Mouse (Mus musculus): Measurements from ENCODE around the gene Slc2a8.
"Not testable (repeated sequence)": the region's sequence is repeated elsewhere in the genome, so short reads cannot be mapped to it uniquely, and the experiment has no call there.

The Slc2a8 gene

DNA sequence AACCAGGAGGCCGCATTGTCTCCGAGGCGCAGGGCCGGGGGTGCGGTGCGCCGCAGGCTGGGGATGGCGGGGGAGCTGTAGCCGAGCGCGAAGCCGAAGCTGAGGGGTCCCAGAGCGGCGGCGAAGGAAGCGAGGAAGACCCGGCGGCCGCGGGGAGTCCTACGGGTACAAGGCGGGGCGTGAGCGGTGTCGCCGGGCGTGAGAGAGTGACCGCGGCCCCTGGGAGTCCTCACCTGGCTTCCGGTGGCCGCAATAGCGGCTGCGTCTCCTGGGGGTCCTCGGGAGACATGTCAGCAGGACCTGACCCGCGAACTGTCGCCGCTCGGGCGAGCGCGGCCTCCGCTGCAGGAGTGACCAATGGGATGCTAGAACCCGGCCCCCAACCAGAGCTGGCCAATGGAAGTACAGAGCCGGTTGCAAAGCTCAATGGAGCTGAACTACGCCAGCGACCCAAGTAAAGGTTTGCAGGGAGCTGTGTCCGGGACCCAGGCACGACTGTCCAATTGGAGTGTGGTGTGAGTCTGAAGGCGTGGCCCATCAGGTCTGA, at the start of gene Slc2a8:
Slc2a8 (minus strand) TSS at position 359 of the 547 bp plus-strand sequence.
- peak; percentile 89 for DNase-seq (ENCODE audit: low read depth, low spot score)

- peak; percentile 37 for DNase-seq (ENCODE audit: low read depth, low spot score)
These were observed 43.2 kb upstream of the Slc2a8 start for GRCm38 (mm10) chr2:33025040-33025439.

GRCm38 (mm10) chr2:33024564-33024963, 42.7 kb upstream of the Slc2a8 start:
- no peak for DNase-seq (ENCODE audit: low read depth, low spot score)

GRCm38 (mm10) chr2:33022846-33023245, 41.0 kb upstream of the Slc2a8 start:
- DNase-seq (ENCODE audit: low read depth, low spot score), result no peak

- DNase-seq (ENCODE audit: low read depth, low spot score), result peak; percentile 28
These were observed 36.1 kb upstream of the Slc2a8 start for GRCm38 (mm10) chr2:33018026-33018425.

- no peak for DNase-seq (ENCODE audit: low read depth, low spot score)
These were observed 35.3 kb upstream of the Slc2a8 start for GRCm38 (mm10) chr2:33017191-33017590.

DNA sequence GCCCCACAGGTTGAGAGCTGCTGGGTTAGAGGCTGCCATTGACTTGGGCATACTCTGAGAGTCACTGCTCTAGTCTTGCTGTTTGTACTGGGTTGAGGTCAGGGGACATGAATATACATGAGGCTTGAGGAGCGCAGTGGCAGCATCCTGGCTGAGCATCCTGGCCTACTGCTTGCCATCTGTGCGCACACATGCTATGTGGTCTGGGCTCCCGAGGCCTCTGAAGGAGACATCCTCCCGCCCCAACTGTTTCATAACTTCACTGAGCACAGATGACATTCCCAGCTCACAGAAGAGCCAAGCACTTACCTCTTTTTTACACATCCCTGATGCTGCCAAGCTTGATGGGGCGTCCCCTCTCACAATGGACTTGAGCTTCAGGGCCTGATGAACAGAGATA, 33.0 kb upstream of the Slc2a8 start:
- DNase-seq (ENCODE audit: low read depth, low spot score), result no peak

DNA sequence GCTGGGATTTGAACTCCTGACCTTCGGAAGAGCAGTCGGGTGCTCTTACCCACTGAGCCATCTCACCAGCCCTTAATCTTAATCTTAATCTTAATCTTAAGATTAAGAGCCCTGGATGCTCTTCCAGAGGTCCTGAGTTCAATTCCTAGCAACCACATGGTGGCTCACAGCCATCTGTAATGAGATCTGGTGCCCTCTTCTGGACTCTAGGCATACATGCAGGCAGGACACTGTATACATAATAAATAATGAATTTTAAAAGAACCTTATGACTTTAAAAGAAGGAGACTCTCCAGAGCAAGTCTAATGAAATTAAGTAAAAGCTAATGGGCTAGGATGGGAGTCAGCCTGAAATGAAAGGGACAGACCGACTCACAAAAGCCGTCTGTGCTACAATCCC, 27.2 kb upstream of the Slc2a8 start:
- not testable (repeated sequence) for DNase-seq (ENCODE audit: low read depth, low spot score)

GRCm38 (mm10) chr2:33005041-33005440, 23.2 kb upstream of the Slc2a8 start:
- no peak for DNase-seq (ENCODE audit: low read depth, low spot score)

- DNase-seq (ENCODE audit: low read depth, low spot score), result no peak
These were observed 20.3 kb upstream of the Slc2a8 start for GRCm38 (mm10) chr2:33002144-33002543.

DNA sequence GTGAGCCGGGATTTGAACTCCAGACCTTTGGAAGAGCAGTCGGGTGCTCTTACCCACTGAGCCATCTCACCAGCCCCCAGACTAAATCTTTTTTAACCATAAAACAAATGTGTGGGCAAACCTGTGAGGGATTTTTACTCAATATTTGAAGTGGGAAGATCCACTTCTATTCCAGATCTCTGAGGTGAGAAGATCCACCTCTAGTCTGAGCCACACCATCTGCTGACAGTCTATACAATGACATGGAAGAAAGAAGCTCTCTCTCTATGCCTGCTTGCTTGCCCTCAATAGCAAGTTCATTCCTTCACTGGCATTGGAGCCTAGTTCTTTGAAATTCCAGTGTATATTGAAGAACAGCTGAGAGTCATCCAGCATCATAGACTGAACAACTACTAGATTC, 17.9 kb upstream of the Slc2a8 start:
- DNase-seq (ENCODE audit: low read depth, low spot score), result no peak

DNA sequence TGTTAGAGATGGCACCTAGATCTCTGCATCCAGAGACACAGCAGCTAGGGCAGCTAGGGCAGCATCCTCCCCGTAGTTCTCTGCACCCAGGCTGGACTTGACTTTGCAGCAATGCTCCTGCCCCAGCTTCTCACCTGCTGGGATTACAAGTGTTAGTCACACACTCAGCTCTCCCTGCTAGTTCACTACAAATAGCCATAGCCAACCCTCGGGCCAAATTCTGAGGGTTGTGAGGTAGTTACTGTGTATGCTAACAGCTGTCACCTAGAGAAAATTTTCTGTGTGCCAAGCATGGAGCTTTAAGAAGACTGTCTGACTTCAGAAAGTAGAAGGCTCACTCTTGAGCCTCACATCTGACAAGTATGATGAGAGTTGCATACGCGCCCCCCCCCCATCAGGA, 15.9 kb upstream of the Slc2a8 start:
- DNase-seq (ENCODE audit: low read depth, low spot score), result no peak

- DNase-seq (ENCODE audit: low read depth, low spot score), result no peak
These were observed 15.2 kb upstream of the Slc2a8 start for GRCm38 (mm10) chr2:32997081-32997480.

DNA sequence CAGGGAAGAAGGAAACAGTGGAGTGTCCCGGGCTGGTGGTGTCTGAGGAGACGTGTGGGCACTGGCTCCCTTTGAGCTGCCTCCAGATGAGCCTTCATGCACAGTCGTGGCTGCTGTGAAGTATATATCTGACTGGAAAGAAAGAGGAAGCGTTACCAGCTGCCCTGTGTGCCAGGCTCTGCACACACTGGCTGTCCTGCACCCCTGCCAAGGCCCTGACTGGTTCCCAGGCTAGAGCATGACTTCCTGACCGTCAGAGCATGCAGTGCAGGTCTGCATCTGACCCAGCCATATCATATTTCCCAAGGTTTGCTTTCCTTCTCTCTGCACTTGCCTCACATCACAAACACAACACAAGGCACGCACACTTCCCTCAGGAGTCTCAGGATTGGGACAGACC, 10.2 kb upstream of the Slc2a8 start:
- DNase-seq (ENCODE audit: low read depth, low spot score), result no peak

- DNase-seq (ENCODE audit: low read depth, low spot score), result peak; percentile 38
These were observed 8.4 kb upstream of the Slc2a8 start for GRCm38 (mm10) chr2:32990167-32990832.

GRCm38 (mm10) chr2:32989376-32989775, 7.5 kb upstream of the Slc2a8 start:
- DNase-seq (ENCODE audit: low read depth, low spot score), result no peak

DNA sequence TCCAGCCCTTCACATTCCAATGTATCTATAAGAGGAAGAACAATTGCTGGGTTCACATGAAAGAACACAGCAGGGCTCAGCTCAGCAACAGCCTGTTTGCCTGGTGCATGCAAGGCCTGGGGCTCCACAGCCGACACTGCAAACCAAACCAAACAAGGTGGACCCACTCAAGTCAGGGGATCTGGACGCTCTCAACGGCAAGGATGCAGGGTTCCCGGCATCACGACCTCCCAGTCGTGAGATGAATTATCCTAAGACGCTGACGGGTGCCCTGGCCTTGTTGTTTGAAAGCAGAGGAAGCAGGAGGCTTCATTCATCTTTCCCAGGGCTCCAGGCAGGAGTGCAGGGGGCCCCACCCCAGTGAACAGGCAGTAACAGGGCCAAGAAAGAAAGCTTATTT, 4.0 kb upstream of the Slc2a8 start:
- no peak for DNase-seq (ENCODE audit: low read depth, low spot score)

DNA sequence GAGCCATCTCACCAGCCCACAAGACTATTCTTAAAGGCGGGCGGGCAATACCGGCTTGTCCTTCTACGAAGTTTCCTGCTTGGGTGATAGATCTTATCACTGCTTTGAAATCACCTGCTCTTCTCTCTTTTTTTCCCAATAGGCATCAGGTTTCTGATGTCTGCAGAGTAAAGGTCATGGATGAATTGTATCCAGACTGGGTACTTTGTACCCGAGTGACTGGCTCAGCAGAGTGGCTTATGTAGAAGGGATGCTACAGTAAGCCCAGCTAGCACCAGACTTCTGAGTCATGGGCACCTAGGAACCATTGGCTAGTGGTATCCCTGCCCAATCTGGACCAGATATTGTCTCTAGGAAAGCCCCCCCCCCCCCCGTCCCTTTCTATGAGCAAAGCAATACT, 1.7 kb upstream of the Slc2a8 start:
- no peak for DNase-seq (ENCODE audit: low read depth, low spot score)

DNA sequence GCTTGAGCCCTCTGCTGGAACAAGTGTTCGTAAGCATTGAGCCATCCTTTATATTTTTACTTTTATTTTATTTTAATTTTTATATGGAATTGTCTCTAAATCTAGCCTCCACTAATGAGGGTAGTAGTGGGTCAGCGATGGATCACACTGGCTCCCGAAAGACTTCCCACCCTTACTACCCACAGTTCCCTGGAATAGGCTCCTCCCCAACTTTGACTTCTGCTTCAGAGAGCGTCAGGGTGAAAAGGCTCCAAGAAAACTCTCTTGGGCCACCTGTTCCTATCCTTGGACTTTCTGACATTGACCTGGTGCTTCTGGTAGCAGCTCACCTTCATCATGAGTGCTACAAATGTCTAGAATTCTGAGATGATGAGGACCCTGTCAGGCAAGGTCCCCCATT, 817 bp upstream of the Slc2a8 start:
- no peak for DNase-seq (ENCODE audit: low read depth, low spot score)

DNA sequence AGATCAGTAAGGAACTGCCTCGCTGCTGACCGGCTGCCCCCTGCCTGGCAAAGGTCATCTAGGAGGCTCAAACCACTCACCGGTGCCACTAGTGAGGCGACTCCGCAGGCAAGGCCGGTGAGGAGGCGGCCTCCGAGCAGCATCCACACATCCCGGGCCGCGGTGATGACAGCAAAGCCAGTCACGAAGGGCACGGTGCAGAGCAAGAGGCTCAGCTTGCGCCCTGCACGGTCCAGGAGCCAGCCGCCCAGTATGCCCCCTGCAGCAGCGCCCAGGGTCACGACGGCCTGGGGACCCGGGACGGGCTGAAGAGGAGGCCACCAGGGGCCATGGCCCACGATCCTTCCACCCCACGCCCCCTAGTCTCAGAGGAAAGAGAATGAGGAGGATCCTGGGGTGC, 602 bp downstream of the Slc2a8 start:
- DNase-seq (ENCODE audit: low read depth, low spot score), result no peak

DNA sequence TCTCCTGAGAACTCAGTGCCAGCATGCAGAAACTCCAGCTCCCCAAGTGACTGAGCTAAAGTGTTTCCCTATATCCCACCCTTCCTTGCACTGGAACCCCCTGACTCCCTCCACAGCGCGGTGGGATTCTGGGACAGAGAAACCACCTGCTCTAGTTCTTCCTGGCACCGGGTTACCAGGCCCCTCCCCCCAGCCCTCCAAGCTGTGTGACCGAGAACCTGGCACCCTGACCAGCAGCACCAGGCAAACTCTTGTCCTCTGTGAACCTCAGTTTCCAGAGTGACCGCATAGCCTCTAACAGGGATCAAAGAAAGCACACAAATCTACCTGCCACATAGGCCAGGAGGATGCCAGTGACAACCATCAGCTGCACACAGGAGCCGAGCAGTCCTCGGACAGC, 2.2 kb downstream of the Slc2a8 start:
- no peak for DNase-seq (ENCODE audit: low read depth, low spot score)

- DNase-seq (ENCODE audit: low read depth, low spot score), result no peak
These were observed 3.2 kb downstream of the Slc2a8 start for GRCm38 (mm10) chr2:32978675-32979074.

GRCm38 (mm10) chr2:32977114-32977513, 4.8 kb downstream of the Slc2a8 start:
- DNase-seq (ENCODE audit: low read depth, low spot score), result no peak

DNA sequence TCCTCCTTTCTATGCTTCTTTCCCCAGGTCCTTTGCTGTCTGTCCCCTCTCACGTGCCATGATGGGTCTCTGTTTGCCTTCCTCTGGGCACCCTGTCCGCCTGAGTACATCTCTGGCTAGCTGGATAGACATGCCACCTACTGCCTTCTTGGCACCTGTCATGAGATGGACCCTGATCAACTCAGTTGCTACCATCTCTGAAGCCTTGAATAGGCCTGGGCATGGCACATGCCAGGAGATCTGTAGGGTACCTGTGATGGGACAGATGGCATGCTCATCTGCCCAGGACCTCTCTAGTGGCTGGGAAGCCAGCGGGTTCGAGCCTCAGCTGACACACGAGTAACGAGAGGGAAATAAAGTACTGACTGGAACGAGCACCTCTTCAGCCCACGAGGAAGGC, 7.7 kb downstream of the Slc2a8 start:
- no peak for DNase-seq (ENCODE audit: low read depth, low spot score)
